Mouse (Mus musculus): Measurements from ENCODE around the gene Tecr.

DNA sequence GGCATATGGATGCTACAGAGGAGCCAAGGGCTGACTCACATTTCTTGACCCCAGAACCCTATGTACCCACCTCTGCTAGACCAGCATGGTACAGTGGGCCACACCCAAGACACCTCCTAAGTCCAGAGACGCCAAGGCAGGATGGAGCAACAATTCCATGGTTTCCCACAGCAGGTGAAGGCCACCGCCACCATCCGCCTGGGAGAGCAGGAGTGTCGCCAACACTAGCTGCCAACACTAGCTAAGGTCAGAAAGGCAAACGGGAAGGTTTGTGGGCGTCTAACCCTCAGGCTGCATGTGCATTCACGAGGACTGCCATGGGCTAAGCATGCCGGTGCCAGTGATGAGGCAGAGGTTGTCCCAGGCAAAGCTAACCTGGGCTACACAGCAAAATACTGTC is 25.5 kb downstream of the Tecr start:
- TF ChIP-seq MYB (IDR thresholded peaks at IDR 0.05; ENCODE audit: low read depth, low read length) (no peak), CTCF (IDR thresholded peaks at IDR 0.05 in 2 of 3, conservative IDR thresholded peaks at IDR 0.05 in 1 of 3; ENCODE audit: control insufficient read depth in 1 of 3, insufficient read depth in 1 of 3, low read depth in 2 of 3, low read length in 3 of 3, poor library complexity in 1 of 3, severe bottlenecking in 1 of 3) (no peak), EP300 (IDR thresholded peaks at IDR 0.05; ENCODE audit: low read depth in 1 of 2, low read length in 2 of 2) (no peak), ETS1 (IDR thresholded peaks at IDR 0.05; ENCODE audit: low read depth, low read length) (no peak), MAFK (IDR thresholded peaks at IDR 0.05; ENCODE audit: borderline replicate concordance, low read depth, low read length) (no peak), BHLHE40 (IDR thresholded peaks at IDR 0.05; ENCODE audit: borderline replicate concordance, low read depth, low read length) (no peak), UBTF (IDR thresholded peaks at IDR 0.05; ENCODE audit: borderline replicate concordance, insufficient read depth, low read depth, low read length) (no peak), POLR2A (IDR thresholded peaks at IDR 0.05; ENCODE audit: control insufficient read depth in 1 of 2, insufficient read depth in 1 of 2, low read depth in 1 of 2, low read length in 2 of 2, poor library complexity in 1 of 2) (no peak), ELF1 (IDR thresholded peaks at IDR 0.05; ENCODE audit: low read depth, low read length) (no peak), MAX (IDR thresholded peaks at IDR 0.05; ENCODE audit: low read length) (no peak)
